Mouse (Mus musculus) spleen, embryonic (tissue): ENCODE results near the gene Nkd1.

Experiments used
- CTCF ChIA-PET: fragments of 350-600 bp; sonication (Branson Sonifier 250); formaldehyde crosslinking; loops from one replicate; lab custom pipeline; 2022; lab: Charles Lee

Nkd1 gene

DNA sequence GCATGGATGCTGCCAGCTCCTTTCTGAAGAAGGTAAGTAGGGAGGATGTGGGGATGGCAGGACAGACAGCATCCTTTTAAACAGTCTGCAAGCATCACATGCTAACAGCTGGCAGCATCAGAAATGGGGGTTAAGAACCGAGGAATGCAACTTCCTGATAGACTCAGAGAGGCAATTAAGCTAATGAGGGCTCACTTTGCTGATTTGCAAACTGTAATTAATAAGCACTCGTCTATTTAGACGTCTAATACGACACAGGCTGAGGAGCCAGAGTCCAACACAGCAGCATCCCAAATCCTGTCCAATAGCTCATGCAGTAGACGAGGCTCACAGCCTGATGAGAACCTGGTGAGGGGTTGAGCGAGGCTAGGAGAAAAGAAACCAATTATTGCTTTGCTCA is 89.1 kb downstream of the Nkd1 start:
- CTCF ChIA-PET = no interaction called here

- CTCF ChIA-PET = interaction anchor here (0.9 kb wide), 1 partner anchor 94 kb away, joined by 3 read pairs; the partner anchor contains the start of gene Nkd1
Observed at GRCm38 (mm10) chr8:88614981-88615380, 93.8 kb downstream of the Nkd1 start.

- CTCF ChIA-PET = interaction anchor here (0.6 to 1.1 kb wide), 2 partner anchors 13 to 190 kb away, joined by 3 to 5 read pairs; no protein-coding TSS in a partner anchor
Observed at GRCm38 (mm10) chr8:88618612-88619011, 97.5 kb downstream of the Nkd1 start.

DNA sequence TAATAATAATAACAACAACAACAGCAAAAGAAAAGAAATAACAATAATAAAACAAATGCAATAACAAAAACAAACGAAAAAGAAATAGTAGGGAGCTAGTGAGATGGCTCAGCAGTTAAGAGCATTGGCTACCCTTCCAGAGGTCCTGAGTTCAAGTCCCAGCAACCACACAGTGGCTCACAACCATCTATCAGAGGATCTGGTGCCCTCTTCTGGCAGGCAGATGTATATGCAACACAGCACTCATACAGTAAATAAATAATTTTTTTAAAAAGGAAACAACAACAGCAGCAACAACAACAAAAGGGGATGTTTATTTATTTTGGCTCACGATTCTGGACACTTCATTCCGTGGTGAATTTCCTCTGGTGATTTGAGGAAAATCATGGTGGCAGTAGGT is 98.4 kb downstream of the Nkd1 start:
- CTCF ChIA-PET = interaction anchor here (1.1 kb wide), 1 partner anchor 13 kb away, joined by 3 read pairs; no protein-coding TSS in a partner anchor

DNA sequence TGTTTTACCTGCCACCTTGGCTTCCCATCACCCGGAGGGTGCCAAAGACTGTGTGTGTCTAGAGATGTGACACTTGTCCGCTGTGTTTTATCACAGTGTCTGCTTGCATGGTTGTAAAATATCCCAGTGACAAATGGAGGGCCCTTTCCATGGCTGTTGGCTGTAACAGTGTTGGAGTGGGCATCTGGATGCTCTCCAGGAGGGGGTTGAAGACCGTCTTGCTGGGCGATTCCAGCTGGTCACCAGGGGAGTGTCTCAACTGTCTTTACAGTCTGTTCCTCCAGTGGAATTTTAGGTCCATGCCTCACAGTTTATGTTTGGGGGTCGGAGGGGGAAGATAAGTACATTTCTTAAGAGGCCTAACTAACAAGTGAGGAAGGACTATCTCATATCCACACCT is 99.8 kb downstream of the Nkd1 start:
- CTCF ChIA-PET = interaction anchor here (0.7 to 1.1 kb wide), 2 partner anchors 54 to 355 kb away, joined by 3 to 4 read pairs; no protein-coding TSS in a partner anchor

- CTCF ChIA-PET = interaction anchor here (0.8 to 1.1 kb wide), 2 partner anchors 55 to 502 kb away, joined by 3 to 4 read pairs; no protein-coding TSS in a partner anchor
Observed at GRCm38 (mm10) chr8:88621408-88621807, 100.3 kb downstream of the Nkd1 start.

DNA sequence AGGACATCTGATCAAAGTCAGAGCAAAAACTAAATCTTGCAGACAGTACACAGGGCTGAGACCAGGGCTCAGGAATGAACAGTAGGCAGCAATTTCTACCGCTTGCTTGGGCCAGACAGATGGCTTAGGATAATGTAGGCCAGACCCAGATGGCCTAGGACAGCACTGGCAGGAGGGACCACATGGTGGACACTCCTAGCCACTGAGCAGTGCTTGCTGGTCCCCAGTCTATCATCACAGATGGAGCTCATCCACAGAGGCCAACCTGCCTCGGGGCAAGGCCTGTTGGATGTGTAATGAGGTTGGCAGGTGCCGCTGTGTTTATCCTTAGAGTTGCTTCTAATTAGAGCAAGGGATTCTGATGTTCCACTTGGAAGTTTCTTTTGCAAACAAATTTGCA is 102.2 kb downstream of the Nkd1 start:
- CTCF ChIA-PET = interaction anchor here (0.7 kb wide), 1 partner anchor 29 kb away, joined by 3 read pairs; no protein-coding TSS in a partner anchor

DNA sequence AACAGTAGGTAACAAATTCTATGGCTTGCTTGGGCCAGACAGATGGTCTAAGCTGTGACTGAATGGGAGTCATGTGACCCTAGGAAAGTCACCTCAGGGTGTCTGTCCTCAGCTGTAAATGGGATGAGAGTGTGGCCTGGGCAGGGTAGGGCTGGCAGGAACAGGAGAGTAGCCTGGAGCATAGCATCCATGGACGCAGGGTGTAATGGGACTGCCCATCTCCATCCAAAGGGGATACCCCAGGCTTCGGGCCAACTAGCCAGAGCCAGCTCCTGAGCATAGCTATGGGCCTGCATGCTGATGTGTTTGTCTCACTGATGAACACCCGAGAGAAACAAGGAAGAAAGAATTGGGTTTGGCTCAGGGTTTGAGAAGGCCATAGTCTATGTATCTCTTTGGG is 103.1 kb downstream of the Nkd1 start:
- CTCF ChIA-PET = interaction anchor here (0.7 kb wide), 1 partner anchor 28 kb away, joined by 3 read pairs; no protein-coding TSS in a partner anchor

DNA sequence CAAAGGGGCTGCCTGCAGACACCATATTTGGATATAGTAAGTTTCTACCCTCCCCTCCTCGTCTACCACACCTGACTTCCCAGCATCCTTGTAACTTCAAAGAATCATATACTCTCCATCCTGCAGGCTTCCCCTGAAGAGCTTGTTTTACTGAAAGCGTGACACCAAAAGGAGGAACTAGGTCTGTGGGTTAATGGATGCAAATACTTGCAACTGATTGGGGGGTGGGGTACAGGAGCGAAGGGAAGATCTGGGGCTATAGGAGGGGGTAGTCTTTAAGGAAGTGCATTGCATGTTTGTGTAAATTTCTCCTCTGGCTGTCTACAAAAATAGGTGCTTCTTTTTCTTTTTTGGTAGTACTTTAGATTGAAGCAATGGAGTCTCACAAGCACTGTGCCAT is 105.3 kb downstream of the Nkd1 start:
- CTCF ChIA-PET = interaction anchor here (0.5 to 0.6 kb wide), 2 partner anchors 21 to 34 kb away, joined by 3 to 4 read pairs; no protein-coding TSS in a partner anchor

GRCm38 (mm10) chr8:88626940-88627264 is 105.7 kb downstream of the Nkd1 start:
- CTCF ChIA-PET = interaction anchor here (0.5 to 0.6 kb wide), 2 partner anchors 33 to 73 kb away, joined by 3 to 4 read pairs; no protein-coding TSS in a partner anchor

- CTCF ChIA-PET = interaction anchor here (0.6 kb wide), 1 partner anchor 74 kb away, joined by 3 read pairs; no protein-coding TSS in a partner anchor
Observed at GRCm38 (mm10) chr8:88627265-88627991, 106.3 kb downstream of the Nkd1 start.

GRCm38 (mm10) chr8:88628001-88628774 is 107.0 kb downstream of the Nkd1 start:
- CTCF ChIA-PET = interaction anchor here (0.8 to 2.4 kb wide), 2 partner anchors 23 to 73 kb away, joined by 3 to 6 read pairs; no protein-coding TSS in a partner anchor

- CTCF ChIA-PET = interaction anchor here (2.4 kb wide), 1 partner anchor 71 kb away, joined by 6 read pairs; no protein-coding TSS in a partner anchor
Observed at GRCm38 (mm10) chr8:88630225-88630624, 109.1 kb downstream of the Nkd1 start.

- CTCF ChIA-PET = interaction anchor here (0.6 to 1.0 kb wide), 2 partner anchors 13 to 73 kb away, joined by 3 to 4 read pairs; no protein-coding TSS in a partner anchor
Observed at GRCm38 (mm10) chr8:88631081-88631480, 109.9 kb downstream of the Nkd1 start.

- CTCF ChIA-PET = no interaction called here
Observed at GRCm38 (mm10) chr8:88633343-88633765, 112.2 kb downstream of the Nkd1 start.

- CTCF ChIA-PET = interaction anchor here (1.1 to 1.5 kb wide), 2 partner anchors 25 to 34 kb away, joined by 3 read pairs; no protein-coding TSS in a partner anchor
Observed at GRCm38 (mm10) chr8:88635474-88636397, 114.6 kb downstream of the Nkd1 start, which contains the start of gene Snx20. Gene Snx20, minus strand, starts transcription at chr8:88636128.

GRCm38 (mm10) chr8:88637092-88638000 is 116.2 kb downstream of the Nkd1 start:
- CTCF ChIA-PET = no interaction called here

DNA sequence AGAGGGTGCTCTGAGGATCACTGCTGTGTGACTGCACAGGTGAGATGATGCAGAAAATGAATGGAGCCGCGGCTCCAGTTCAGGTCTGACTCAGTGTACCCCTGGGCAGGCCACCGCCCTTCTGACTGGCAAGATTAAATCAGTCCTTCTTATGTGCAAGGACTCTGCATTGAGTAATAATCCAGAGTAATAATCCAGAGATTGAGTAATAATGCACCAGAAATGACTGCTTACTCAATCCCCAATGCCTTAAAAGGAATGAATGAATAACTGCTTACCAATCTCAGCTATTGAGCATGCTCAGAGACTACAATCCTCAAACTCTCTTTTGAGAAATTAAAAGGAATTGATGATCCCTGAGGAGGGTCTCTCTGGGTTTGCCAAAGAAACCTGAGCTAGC is 117.8 kb downstream of the Nkd1 start:
- CTCF ChIA-PET = no interaction called here
